Mouse (Mus musculus): ENCODE data around the gene Capsl. TPM values are rescaled to one million over a fixed set of nuclear protein-coding genes. Genes with fewer than 3 reads are reported as not detected.

The Capsl gene
- 14.7 and 19.1 TPM in 2 replicates for polyA plus RNA-seq (2015; fragmentation: Nextera tagmentation; extraction: Ambion mirVana)

GRCm38 (mm10) chr15:9435534-9436180 lies at the start of gene Capsl:
Capsl (plus strand) TSS chr15:9436028.
- Histone ChIP-seq H3K9me3 (ENCODE audit: control insufficient read depth, low read length) (no peaks in the 10 kb centered on the region), H3K9ac (ENCODE audit: low read length) (no peak within 1 kb of the TSS), H3K27ac (ENCODE audit: low read length) (no peak within 1 kb of the TSS), H3K4me2 (ENCODE audit: low read depth, low read length) (peak within 1 kb of the TSS; percentile 38), H3K36me3 (ENCODE audit: control insufficient read depth, insufficient read depth, low read length) (no peaks in the 10 kb centered on the region), H3K27me3 (ENCODE audit: control insufficient read depth, insufficient read depth, low read depth, low read length) (no peaks in the 10 kb centered on the region), H3K4me3 (ENCODE audit: low read length) (peak within 1 kb of the TSS; percentile 33), H3K4me1 (replicated peaks; ENCODE audit: control insufficient read depth, insufficient read depth, low read length) (no peaks in the 10 kb centered on the region)
- 35% methylated on average over 12 of the region's 12 CpGs for WGBS
- peak; percentile 92 for ATAC-seq (ENCODE audit: low read depth)

GRCm38 (mm10) chr15:9409475-9409874 lies 26.4 kb upstream of the Capsl start:
- Histone ChIP-seq H3K4me1 (replicated peaks; ENCODE audit: control insufficient read depth, insufficient read depth, low read length) (no peaks in the 10 kb centered on the region), H3K4me2 (ENCODE audit: low read depth, low read length) (no peak overlapping the region), H3K4me3 (ENCODE audit: low read length) (no peak overlapping the region), H3K9ac (ENCODE audit: low read length) (no peak overlapping the region), H3K36me3 (ENCODE audit: control insufficient read depth, insufficient read depth, low read length) (no peaks in the 10 kb centered on the region), H3K9me3 (ENCODE audit: control insufficient read depth, low read length) (no peaks in the 10 kb centered on the region), H3K27me3 (ENCODE audit: control insufficient read depth, insufficient read depth, low read depth, low read length) (no peaks in the 10 kb centered on the region), H3K27ac (ENCODE audit: low read length) (no peak overlapping the region)
- ATAC-seq (ENCODE audit: low read depth), result no peak
- 80% methylated on average over 3 of the region's 3 CpGs for WGBS

- no peak overlapping the region for H3K27ac ChIP-seq (ENCODE audit: low read length)
- H3K4me2 ChIP-seq (ENCODE audit: low read depth, low read length), result no peak overlapping the region
- H3K27me3 ChIP-seq (ENCODE audit: control insufficient read depth, insufficient read depth, low read depth, low read length), result no peaks in the 10 kb centered on the region
- H3K4me3 ChIP-seq (ENCODE audit: low read length), result no peak overlapping the region
- H3K9ac ChIP-seq (ENCODE audit: low read length), result no peak overlapping the region
- no peaks in the 10 kb centered on the region for H3K36me3 ChIP-seq (ENCODE audit: control insufficient read depth, insufficient read depth, low read length)
- no peaks in the 10 kb centered on the region for H3K9me3 ChIP-seq (ENCODE audit: control insufficient read depth, low read length)
- ATAC-seq (ENCODE audit: low read depth), result no peak
- no peaks in the 10 kb centered on the region for H3K4me1 ChIP-seq (replicated peaks; ENCODE audit: control insufficient read depth, insufficient read depth, low read length)
These were observed 14.7 kb upstream of the Capsl start for GRCm38 (mm10) chr15:9421163-9421562.

GRCm38 (mm10) chr15:9427849-9428248 lies 8.0 kb upstream of the Capsl start:
- Histone ChIP-seq H3K9me3 (ENCODE audit: control insufficient read depth, low read length) (no peaks in the 10 kb centered on the region), H3K4me3 (ENCODE audit: low read length) (no peak overlapping the region), H3K4me2 (ENCODE audit: low read depth, low read length) (no peak overlapping the region), H3K27me3 (ENCODE audit: control insufficient read depth, insufficient read depth, low read depth, low read length) (no peaks in the 10 kb centered on the region), H3K4me1 (replicated peaks; ENCODE audit: control insufficient read depth, insufficient read depth, low read length) (no peaks in the 10 kb centered on the region), H3K36me3 (ENCODE audit: control insufficient read depth, insufficient read depth, low read length) (no peaks in the 10 kb centered on the region), H3K27ac (ENCODE audit: low read length) (no peak overlapping the region), H3K9ac (ENCODE audit: low read length) (no peak overlapping the region)
- ATAC-seq (ENCODE audit: low read depth), result no peak

- H3K9me3 ChIP-seq (ENCODE audit: control insufficient read depth, low read length), result no peaks in the 10 kb centered on the region
- H3K9ac ChIP-seq (ENCODE audit: low read length), result no peak overlapping the region
- no peaks in the 10 kb centered on the region for H3K4me1 ChIP-seq (replicated peaks; ENCODE audit: control insufficient read depth, insufficient read depth, low read length)
- H3K36me3 ChIP-seq (ENCODE audit: control insufficient read depth, insufficient read depth, low read length), result no peaks in the 10 kb centered on the region
- no peak overlapping the region for H3K4me2 ChIP-seq (ENCODE audit: low read depth, low read length)
- H3K4me3 ChIP-seq (ENCODE audit: low read length), result no peak overlapping the region
- H3K27me3 ChIP-seq (ENCODE audit: control insufficient read depth, insufficient read depth, low read depth, low read length), result no peaks in the 10 kb centered on the region
- 87% methylated on average over 3 of the region's 3 CpGs for WGBS
- H3K27ac ChIP-seq (ENCODE audit: low read length), result no peak overlapping the region
- ATAC-seq (ENCODE audit: low read depth), result no peak
These were observed 6.0 kb upstream of the Capsl start for GRCm38 (mm10) chr15:9429843-9430242.

- Histone ChIP-seq H3K27ac (ENCODE audit: low read length) (no peak overlapping the region), H3K36me3 (ENCODE audit: control insufficient read depth, insufficient read depth, low read length) (no peaks in the 10 kb centered on the region)
- ATAC-seq (ENCODE audit: low read depth), result no peak
These were observed 16.2 kb downstream of the Capsl start for GRCm38 (mm10) chr15:9451999-9452398.

GRCm38 (mm10) chr15:9452842-9453241 lies 17.0 kb downstream of the Capsl start:
- no peaks in the 10 kb centered on the region for H3K9me3 ChIP-seq (ENCODE audit: control insufficient read depth, low read length)
- no peak overlapping the region for H3K4me3 ChIP-seq (ENCODE audit: low read length)
- no peaks in the 10 kb centered on the region for H3K27me3 ChIP-seq (ENCODE audit: control insufficient read depth, insufficient read depth, low read depth, low read length)
- no peak overlapping the region for H3K27ac ChIP-seq (ENCODE audit: low read length)
- no peaks in the 10 kb centered on the region for H3K36me3 ChIP-seq (ENCODE audit: control insufficient read depth, insufficient read depth, low read length)
- WGBS, result 60% methylated on average over 1 of the region's 1 CpGs
- H3K9ac ChIP-seq (ENCODE audit: low read length), result no peak overlapping the region
- H3K4me1 ChIP-seq (replicated peaks; ENCODE audit: control insufficient read depth, insufficient read depth, low read length), result no peaks in the 10 kb centered on the region
- H3K4me2 ChIP-seq (ENCODE audit: low read depth, low read length), result no peak overlapping the region
- no peak for ATAC-seq (ENCODE audit: low read depth)

More at GRCm38 (mm10) chr15:9451999-9452398, 16.2 kb downstream of the Capsl start:
- no peaks in the 10 kb centered on the region for H3K9me3 ChIP-seq (ENCODE audit: control insufficient read depth, low read length)
- WGBS, result 84% methylated on average over 1 of the region's 1 CpGs
- H3K4me2 ChIP-seq (ENCODE audit: low read depth, low read length), result no peak overlapping the region
- H3K9ac ChIP-seq (ENCODE audit: low read length), result no peak overlapping the region
- no peaks in the 10 kb centered on the region for H3K27me3 ChIP-seq (ENCODE audit: control insufficient read depth, insufficient read depth, low read depth, low read length)
- no peaks in the 10 kb centered on the region for H3K4me1 ChIP-seq (replicated peaks; ENCODE audit: control insufficient read depth, insufficient read depth, low read length)
- H3K4me3 ChIP-seq (ENCODE audit: low read length), result no peak overlapping the region

GRCm38 (mm10) chr15:9454198-9454597 lies 18.4 kb downstream of the Capsl start:
- no peak overlapping the region for H3K27ac ChIP-seq (ENCODE audit: low read length)
- no peak overlapping the region for H3K9ac ChIP-seq (ENCODE audit: low read length)

GRCm38 (mm10) chr15:9455241-9455640 lies 19.4 kb downstream of the Capsl start:
- peak; percentile 68 for ATAC-seq (ENCODE audit: low read depth)
- Histone ChIP-seq H3K27me3 (ENCODE audit: control insufficient read depth, insufficient read depth, low read depth, low read length) (no peaks in the 10 kb centered on the region), H3K4me3 (ENCODE audit: low read length) (no peak overlapping the region), H3K27ac (ENCODE audit: low read length) (no peak overlapping the region), H3K9me3 (ENCODE audit: control insufficient read depth, low read length) (no peaks in the 10 kb centered on the region), H3K4me1 (replicated peaks; ENCODE audit: control insufficient read depth, insufficient read depth, low read length) (no peaks in the 10 kb centered on the region), H3K4me2 (ENCODE audit: low read depth, low read length) (no peak overlapping the region), H3K9ac (ENCODE audit: low read length) (no peak overlapping the region), H3K36me3 (ENCODE audit: control insufficient read depth, insufficient read depth, low read length) (no peaks in the 10 kb centered on the region)
- WGBS, result 65% methylated on average over 4 of the region's 4 CpGs

More at GRCm38 (mm10) chr15:9454198-9454597, 18.4 kb downstream of the Capsl start:
- H3K36me3 ChIP-seq (ENCODE audit: control insufficient read depth, insufficient read depth, low read length), result no peaks in the 10 kb centered on the region
- no peaks in the 10 kb centered on the region for H3K27me3 ChIP-seq (ENCODE audit: control insufficient read depth, insufficient read depth, low read depth, low read length)
- H3K4me2 ChIP-seq (ENCODE audit: low read depth, low read length), result no peak overlapping the region
- ATAC-seq (ENCODE audit: low read depth), result no peak
- no peaks in the 10 kb centered on the region for H3K9me3 ChIP-seq (ENCODE audit: control insufficient read depth, low read length)
- no peak overlapping the region for H3K4me3 ChIP-seq (ENCODE audit: low read length)
- H3K4me1 ChIP-seq (replicated peaks; ENCODE audit: control insufficient read depth, insufficient read depth, low read length), result no peaks in the 10 kb centered on the region
- WGBS, result 61% methylated on average over 4 of the region's 4 CpGs
